Mouse (Mus musculus) liver, embryonic 14.5 days (tissue): ENCODE data around the gene Asb10.

Source experiments
- CTCF ChIP-seq: IDR thresholded peaks from 2 replicates; pipeline ENCODE4 v1.5.1; 2016; ENCODE audit warnings: antibody characterized with exemption, low read depth, control low read depth
- EP300 ChIP-seq: IDR thresholded peaks from 2 replicates; pipeline ENCODE4 v1.6.1; 2016; ENCODE audit warnings: antibody characterized with exemption, low read depth

GRCm38 (mm10) chr5:24524522-24524921 lies 16.3 kb downstream of the Asb10 start:
- TF ChIP-seq CTCF, result no peak
- no peak for TF ChIP-seq EP300
